Mouse (Mus musculus) induced T-regulatory cell, adult 2 months (primary cell): ENCODE results near the gene Hhatl.
A peak's percentile ranks its signal among the peaks of the same experiment; 100 is the strongest.

ENCODE experiments used
- DNase-seq: peaks from one replicate; pipeline ENCODE4 v3.0.0-alpha.2; 2012; ENCODE audit warnings: low read depth

The Hhatl gene

GRCm38 (mm10) chr9:121807546-121807945 is 15.2 kb upstream of the Hhatl start:
- no peak for DNase-seq

GRCm38 (mm10) chr9:121802747-121803146 is 10.4 kb upstream of the Hhatl start:
- DNase-seq = no peak

DNA sequence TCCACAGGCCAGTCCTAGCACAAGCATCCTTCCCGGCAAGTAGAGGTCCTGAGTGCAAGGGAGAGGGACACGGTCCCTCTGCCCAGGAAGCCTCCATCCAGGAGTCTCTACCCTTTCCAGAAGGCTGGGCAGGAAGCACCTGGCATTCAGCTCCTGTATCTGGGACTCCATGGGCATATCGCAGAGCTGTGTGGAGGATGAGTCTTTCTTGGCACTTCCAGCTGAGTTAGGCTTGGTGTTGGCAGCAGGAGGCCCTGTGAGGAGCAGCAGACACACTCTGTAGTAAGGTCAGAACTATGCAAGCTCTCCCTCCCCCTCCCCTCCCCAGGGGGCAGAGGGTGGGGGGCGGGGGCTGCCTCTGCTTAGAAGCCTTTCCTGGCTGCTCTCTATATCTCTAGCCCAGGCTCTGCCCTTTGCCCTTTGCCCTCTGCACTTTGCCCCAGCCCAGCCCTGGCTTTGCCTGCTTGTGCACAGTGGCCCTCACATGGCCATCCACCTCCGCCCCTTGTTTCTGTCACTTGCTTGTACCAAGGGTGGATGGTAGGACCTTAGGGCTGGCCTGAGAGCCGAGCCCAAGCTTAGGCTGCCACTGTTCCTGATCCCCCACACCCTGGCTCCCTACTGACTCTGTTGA is 6.7 kb upstream of the Hhatl start:
- no peak for DNase-seq

DNA sequence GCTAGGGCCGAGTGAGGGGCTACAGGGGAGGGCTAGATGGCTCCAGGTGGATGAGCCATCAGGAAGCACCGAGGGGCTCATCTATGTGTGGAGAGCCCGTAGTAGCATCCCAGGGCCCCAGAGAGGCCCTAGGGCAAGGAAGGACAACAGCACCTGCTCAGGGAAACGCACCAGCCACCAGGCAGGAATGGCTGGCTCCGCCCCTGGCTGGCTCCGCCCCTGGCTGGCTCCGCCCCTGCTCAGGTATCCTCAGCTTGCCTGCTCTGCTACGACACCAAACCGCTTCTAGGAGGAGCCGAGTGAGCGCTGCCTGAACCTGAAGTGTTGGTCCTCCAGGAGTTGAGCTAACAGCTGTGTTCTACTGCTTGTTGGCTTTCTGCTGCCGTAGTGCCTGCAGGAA is 5.4 kb upstream of the Hhatl start:
- peak; percentile 10 for DNase-seq

DNA sequence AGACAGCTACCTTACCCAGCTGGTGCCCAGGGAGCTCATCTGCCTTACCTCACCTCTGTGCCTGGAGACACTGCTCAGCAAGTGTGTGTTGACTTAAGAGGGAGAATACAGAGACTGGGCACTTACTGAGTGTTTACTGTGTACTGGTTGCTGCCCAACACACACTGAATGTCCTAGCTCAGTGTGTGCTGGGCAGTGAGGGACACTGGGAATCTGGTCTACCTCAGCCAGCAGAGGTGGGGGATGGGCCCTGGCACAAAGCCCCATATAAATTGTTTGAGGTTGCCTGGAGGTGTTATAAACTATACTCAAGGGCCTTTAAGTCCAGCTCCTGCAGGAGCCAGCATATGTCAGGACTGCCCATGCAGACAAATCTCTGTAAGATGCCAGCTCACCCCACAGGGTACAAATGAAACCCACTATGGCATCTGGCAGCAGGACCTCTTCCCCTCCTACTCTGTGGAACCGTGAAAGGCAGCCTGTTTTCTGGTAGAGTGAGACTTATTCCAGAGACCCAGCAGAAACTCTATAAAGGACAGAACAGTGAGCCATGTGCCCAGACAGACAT is 2.7 kb upstream of the Hhatl start:
- no peak for DNase-seq

DNA sequence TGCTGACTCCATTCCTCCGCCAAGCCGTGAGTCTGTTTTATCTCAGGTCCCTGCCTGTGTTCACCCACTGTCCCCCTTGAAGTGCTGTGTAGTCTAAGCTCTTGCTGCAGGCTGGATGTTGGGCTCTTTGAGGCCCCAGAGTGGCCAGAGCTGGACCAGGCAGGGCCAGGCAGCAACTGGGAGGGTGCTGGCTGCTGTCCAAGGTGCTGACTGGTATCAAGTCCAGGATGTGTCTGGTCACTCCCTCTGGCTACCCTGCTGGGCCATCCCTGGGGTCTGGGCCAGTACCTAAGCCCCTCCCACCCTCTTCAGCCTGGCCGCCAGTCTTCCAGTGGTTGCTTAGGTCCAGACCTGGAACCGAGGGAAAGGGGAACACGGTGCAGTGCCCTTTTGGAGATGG is 1.1 kb downstream of the Hhatl start:
- DNase-seq = peak; percentile 51

DNA sequence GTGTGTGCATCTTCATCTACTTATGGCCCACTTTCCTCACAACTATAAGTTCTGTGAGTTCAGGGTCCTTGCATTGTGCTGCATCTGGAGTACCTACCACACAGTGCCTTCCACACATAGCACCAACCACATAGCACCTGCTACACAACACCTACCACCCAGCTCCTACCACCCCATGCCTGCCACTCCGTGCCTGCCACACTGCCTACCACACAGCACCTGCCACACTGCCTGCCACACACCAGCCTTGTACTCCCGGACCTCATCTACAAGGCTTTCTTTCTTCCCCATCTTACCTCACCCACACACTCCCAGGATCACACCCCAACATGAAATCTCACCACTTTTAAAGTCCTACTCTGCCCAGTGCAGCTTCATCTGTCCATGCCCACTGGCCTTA is 5.9 kb downstream of the Hhatl start:
- no peak for DNase-seq

GRCm38 (mm10) chr9:121785261-121785660 is 7.0 kb downstream of the Hhatl start:
- no peak for DNase-seq

DNA sequence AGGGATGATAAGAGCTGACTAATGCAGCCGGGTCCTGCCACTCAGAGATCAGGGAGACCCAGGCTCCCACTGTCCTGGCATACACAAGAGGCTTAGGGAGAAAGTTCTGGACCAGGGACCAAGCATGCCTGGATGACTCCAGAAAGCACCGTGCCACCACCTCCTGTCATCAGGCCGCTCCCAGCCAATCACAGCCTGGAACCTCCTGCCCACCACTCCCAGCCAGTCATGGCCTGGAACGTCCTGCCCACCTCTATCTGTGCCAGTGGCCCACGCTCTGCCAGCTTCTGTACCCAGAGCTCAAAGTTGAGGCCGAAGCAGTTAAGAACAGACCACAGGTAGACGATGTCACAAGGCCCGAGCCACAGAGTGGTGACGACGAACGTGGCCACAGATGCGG is 7.5 kb downstream of the Hhatl start:
- no peak for DNase-seq

DNA sequence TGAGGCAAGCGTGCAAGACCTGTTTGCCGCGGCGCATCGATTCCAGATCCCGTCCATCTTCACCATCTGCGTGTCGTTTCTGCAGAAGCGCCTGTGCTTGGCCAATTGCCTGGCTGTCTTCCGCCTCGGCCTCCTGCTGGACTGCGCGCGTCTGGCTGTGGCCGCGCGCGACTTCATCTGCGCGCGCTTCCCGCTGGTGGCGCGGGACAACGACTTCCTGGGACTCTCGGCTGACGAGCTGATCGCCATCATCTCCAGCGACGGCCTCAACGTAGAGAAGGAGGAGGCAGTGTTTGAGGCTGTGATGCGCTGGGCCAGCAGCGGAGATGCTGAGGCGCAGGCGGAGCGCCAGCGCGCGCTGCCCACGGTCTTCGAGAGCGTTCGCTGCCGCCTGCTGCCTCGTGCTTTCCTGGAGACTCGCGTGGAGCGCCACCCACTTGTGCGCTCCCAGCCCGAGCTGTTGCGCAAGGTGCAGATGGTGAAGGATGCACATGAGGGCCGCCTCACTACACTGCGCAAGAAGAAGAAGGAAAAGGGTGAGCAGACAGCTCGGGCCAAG is 14.2 kb downstream of the Hhatl start:
- no peak for DNase-seq

DNA sequence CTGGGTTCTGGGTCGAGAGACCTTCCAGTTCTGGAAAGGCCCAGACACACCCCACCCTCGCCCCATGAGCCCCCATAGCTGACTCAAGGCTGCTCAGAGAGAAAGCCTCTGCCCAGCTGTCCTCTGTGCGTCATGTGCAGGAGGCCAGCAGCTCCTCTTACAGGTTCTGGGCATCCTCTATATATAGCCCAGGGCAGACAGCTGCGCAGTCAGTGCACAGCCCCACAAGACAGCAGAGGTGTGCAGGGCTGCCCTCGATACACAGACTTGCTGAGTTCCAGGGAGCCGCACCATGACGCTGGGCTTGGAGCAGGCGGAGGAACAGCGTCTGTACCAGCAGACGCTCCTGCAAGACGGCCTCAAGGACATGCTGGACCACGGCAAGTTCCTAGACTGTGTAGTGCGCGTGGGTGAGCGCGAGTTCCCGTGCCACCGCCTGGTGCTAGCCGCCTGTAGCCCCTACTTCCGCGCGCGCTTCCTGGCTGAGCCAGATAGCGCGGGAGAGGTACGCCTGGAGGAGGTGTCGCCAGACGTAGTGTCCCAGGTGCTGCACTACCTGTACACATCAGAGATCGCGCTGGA is 14.7 kb downstream of the Hhatl start, which contains the start of gene Klhl40:
TSS of gene Klhl40 (plus strand) at position 124 of the 582 bp plus-strand sequence.
- no peak for DNase-seq

DNA sequence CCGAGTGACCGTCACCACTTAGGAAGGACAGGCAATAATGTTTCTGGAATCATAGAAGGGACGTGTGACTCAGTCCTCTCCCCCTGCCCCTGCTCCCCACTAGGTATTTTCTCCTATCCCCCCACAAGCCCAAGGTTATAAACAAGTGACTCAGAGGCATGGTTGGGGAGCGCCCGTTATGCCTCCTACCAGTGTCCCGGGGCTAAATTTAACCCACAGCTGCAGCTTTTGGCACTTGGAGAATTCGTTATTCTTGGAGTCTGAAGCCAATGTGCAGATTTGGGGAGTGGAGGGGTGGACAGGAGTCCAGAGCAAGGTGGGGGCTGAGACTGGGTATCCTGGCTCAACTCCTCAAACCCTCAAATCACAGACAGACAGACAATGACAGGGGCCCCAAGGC is 15.8 kb downstream of the Hhatl start:
- no peak for DNase-seq

DNA sequence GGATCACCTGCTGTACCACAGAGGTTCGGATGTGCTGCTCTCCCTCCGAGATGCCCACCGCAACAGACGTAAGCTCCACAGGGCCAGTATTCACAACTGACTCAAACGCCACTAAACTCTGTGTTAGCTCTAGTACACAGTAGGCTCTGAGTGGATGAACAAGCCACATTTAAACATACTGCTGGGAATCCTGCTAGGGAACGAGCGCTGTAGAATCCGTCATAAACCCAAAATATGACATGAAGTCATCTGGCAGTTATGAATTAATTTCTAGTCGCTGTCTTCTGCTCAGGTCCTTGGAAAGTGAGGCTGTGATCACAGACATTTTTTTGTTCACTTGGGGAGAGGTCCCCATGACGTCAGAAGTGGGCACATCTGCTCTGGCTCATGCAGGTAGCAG is 16.4 kb downstream of the Hhatl start:
- no peak for DNase-seq

- no peak for DNase-seq
These were observed 19.9 kb downstream of the Hhatl start for GRCm38 (mm10) chr9:121772412-121772811.

DNA sequence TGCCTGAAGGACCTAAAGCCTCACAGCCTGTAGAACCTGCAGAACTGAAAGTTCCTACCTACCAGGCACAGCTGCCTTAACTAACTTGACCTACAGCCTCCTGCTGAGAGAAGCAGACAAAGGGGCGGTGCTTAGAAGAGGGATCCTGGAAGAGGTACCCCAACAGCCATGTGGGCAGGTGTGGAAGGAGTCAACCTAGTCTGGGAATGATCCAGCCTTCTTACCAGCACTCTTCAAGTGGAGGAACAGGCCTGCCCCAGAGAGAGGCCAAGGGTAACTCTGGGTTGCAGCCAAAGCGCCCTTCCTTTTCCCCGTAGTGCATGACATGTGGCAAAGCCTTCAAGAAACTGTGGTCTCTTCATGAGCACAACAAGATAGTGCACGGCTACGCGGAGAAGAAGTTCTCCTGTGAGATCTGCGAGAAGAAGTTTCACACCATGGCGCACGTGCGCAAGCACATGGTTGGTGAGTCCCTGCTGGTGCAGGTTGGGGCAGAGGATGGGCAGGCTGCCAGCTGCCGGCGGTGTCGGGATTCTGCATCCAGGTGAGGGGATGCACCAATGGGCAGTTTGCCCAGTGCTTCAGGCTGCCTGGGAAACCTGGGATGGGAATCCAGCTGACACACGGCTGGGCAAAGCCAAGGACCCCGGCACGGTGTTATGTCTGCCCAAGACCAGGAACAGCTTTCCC is 27.0 kb downstream of the Hhatl start:
- DNase-seq = no peak

DNA sequence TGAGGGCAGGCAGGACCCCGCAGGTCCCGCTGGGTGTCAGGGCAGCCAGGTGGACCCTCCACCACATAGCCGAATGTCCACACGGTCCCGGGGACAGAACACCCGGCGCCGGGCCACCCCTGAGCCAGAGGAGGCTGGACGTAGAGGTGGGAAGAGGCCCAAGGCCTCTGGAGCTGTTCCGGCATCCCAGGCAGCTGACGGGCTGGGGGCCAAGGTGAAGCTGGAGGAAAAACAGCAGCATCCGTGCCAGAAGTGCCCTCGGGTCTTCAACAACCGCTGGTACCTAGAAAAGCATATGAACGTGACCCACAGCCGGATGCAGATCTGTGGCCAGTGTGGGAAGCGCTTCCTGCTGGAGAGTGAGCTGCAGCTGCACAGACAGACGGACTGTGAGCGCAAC is 28.6 kb downstream of the Hhatl start:
- no peak for DNase-seq

DNA sequence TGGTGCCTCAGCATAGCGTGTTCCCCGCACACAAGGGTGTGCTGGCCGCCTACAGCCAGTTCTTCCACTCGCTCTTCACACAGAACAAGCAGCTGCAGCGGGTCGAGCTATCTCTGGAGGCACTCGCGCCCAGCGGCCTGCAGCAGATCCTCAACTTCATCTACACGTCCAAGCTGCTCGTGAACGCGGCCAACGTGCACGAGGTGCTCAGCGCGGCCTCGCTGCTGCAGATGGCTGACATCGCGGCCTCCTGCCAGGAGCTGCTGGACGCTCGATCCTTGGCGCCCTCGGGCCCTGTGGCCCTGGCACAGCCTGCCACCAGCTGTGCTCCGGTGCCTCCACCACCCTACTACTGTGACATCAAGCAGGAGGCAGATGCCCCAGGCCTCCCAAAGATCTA is 29.5 kb downstream of the Hhatl start:
- no peak for DNase-seq

- DNase-seq = no peak
These were observed 30.1 kb downstream of the Hhatl start for GRCm38 (mm10) chr9:121762248-121762647.

GRCm38 (mm10) chr9:121761787-121762186 is 30.5 kb downstream of the Hhatl start:
- no peak for DNase-seq

DNA sequence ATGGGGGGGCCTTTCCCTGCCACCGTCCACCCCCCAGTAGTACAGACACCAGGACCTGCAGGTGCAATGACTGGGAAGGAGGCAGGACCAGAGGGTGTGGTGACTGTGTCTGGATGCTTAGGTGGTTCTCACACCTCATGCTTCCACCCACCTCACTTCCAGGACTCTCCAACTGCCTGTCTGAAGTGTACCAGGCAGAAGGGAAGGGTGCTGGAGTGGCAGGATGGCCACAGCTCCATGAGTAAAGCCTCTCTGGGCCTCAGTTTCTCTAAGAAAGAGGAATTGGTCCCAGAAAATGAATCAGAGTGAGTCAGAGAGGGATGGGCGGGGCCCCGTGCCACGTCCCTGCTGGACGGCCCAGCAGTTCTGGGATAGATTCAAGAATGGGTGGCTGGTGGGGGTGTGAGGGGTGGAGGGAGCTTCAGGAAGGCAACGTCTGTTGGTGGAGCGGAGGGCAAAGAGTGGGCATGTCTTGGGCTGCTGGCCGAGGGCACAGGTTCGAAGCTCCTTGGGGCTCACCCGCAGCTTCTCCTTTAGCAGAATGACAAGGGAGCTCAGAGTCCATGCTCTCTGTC is 31.1 kb downstream of the Hhatl start:
- no peak for DNase-seq

DNA sequence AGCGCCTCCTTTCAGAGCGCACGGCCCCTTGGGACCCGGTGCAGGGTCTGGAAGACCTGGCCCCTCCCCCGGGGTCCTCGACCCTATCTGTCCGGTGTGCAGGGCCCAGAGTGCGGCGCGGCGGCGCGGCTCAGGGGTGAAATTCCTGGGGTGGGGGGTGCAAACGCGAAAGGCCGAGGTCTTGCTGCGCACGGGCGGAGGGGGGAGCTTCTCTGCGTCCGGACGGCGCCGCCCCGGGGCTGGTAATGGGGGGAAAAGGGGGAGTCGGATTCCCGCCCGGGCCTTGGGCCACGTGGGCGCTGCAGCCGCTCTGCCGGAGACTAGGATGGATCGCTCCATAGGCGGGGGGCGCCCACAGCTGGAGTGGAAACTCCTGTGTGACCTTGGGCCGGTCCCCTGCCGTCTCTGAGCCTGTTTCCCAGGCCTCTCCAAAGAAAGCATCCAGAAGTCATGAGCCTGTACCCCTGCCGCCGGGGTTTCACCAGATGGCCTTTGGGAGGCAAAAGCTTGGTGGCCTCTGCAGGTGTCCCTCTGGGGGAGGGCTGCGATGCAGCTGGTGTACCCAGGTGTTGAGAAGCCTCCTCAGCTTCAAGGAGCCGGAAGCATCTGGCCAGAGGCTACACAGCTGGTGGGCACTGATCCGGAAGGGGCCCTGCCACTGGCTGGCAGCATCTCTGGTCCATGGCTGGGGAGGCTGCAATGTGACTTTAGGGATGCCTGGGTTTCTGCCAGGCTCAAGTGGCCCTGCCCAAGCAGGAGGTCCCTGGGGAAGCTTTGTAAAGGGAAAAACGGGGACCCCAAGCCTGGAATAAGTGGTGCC is 31.8 kb downstream of the Hhatl start:
- DNase-seq = no peak
